In the genomic region with DNA sequence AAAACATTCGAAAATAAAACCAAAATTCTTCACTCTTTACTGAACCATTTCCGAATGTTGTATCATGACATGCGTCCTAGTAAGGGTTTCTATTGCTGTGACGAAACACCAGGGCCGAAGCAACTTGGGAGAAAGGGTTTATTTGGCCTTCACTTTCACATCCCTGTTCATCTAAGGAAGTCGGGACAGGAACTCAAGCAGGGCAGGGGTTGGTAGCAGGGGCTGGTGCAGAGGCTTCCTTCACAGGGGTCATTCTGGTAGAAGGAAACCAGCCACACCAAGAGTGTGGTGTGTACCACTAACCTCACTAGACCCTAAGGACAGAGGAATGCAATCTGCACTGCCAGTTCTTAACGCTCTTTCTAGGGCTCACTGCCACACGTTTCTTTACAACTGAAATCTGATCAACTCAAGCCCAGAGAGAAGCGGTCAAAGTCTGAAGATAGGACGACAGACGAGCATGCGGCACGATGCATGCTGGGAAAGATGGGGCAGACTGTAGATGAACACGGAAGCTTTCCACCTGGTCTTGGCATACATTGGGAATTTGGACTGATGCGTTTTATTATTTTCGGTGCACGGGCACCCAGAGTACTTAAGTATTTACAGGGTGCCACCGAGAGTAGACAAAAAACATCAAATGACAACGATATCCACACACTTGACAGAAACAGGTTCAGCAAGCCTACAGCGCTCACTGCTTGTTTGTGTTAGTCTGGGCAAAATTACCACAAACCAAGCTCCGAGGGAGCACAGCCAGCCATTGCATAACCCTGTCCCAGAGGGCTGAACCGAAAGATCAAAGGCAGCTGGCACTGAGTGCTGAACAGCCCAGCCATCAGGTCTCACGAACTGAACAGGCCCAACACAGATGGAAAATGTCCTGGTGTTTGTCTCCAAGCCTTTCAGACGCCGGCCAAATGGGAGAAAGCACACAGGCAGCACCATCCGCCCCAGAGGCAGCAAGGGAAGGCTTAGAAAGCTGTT, we compare ENCODE assay signal across 9 mouse cellular contexts. TPM values are rescaled to one million over a fixed set of nuclear protein-coding genes. Genes with fewer than 3 reads are reported as not detected.
DNase-seq lines count a peak whose midpoint lies in the region; ATAC-seq and TF ChIP-seq lines count a peak whose summit lies in the region.
"Had no signal": no experiment of that assay in that cellular context is flagged by ENCODE, and none has a peak within 500 bp of the region (broad histone marks: within the 10 kb centered on the region; RNA-seq: fewer than 3 reads in every experiment).

No protein-coding gene starts in this region.

- no peak overlapping the region for H3K4me3 ChIP-seq in hindbrain, postnatal 0 days (ENCODE audit: low read length)
- no peak overlapping the region for H3K4me3 ChIP-seq in hindbrain, embryonic 12.5 days
- no peak overlapping the region for H3K4me3 ChIP-seq in embryonic facial prominence, embryonic 14.5 days (ENCODE audit: low read depth, low read length)
- no peak overlapping the region for H3K4me3 ChIP-seq in kidney, embryonic 16.5 days (ENCODE audit: low read length)
- H3K4me3 ChIP-seq: hindbrain, embryonic 15.5 days had no signal

- no peak overlapping the region for H3K4me2 ChIP-seq in hindbrain, postnatal 0 days (ENCODE audit: low read depth, low read length)
- no peak overlapping the region for H3K4me2 ChIP-seq in hindbrain, embryonic 12.5 days (replicated peaks)
- H3K4me2 ChIP-seq in embryonic facial prominence, embryonic 14.5 days (ENCODE audit: low read depth, low read length) = no peak overlapping the region
- no peak overlapping the region for H3K4me2 ChIP-seq in kidney, embryonic 16.5 days (replicated peaks; ENCODE audit: low read depth, low read length)
- H3K4me2 ChIP-seq: hindbrain, embryonic 15.5 days had no signal

- peak; percentile 34 for DNase-seq in hindbrain, postnatal 0 days (ENCODE audit: low spot score)
- peak; percentile 83 for DNase-seq in NIH3T3 (ENCODE audit: low read depth)
- DNase-seq in embryonic facial prominence, embryonic 14.5 days (ENCODE audit: low spot score) = peak; percentile 75
- DNase-seq in natural killer cell, adult 2 months (ENCODE audit: low spot score in 2 of 2) = no peak
- no peak for DNase-seq in thymus, postnatal 36 days

- ATAC-seq in hindbrain, postnatal 0 days = no peak
- ATAC-seq in hindbrain, embryonic 12.5 days (ENCODE audit: low FRiP score) = no peak
- ATAC-seq in embryonic facial prominence, embryonic 14.5 days (ENCODE audit: low read depth) = peak; percentile 82
- ATAC-seq in kidney, embryonic 16.5 days (ENCODE audit: low FRiP score, low TSS enrichment) = no peak; the same call in 1 of the 2 replicates
- peak; percentile 65 for ATAC-seq in megakaryocyte, adult 5-6 weeks (ENCODE audit: poor library complexity, severe bottlenecking)

- H3K4me1 ChIP-seq in hindbrain, postnatal 0 days (ENCODE audit: insufficient read depth, low read length) = no peaks in the 10 kb centered on the region
- no peaks in the 10 kb centered on the region for H3K4me1 ChIP-seq in hindbrain, embryonic 12.5 days
- 0 out of 2 replicates have a peak, but pooled peaks cover 4% of the 10 kb centered on the region for H3K4me1 ChIP-seq in embryonic facial prominence, embryonic 14.5 days (ENCODE audit: control insufficient read depth, insufficient read depth, low read length)
- no peaks in the 10 kb centered on the region for H3K4me1 ChIP-seq in kidney, embryonic 16.5 days (ENCODE audit: insufficient read depth, low read length)

- H3K27ac ChIP-seq in hindbrain, postnatal 0 days = no peak overlapping the region
- no peak overlapping the region for H3K27ac ChIP-seq in hindbrain, embryonic 12.5 days
- H3K27ac ChIP-seq in embryonic facial prominence, embryonic 14.5 days (replicated peaks; ENCODE audit: low read depth, low read length) = peak overlapping the region; percentile 52; the same call in 1 of the 2 replicates
- 0 out of 2 replicates have a peak overlapping the region, but pooled peaks have one; percentile 9 for H3K27ac ChIP-seq in kidney, embryonic 16.5 days (ENCODE audit: low read length)
- H3K27ac ChIP-seq: hindbrain, embryonic 15.5 days had no signal

- no peaks in the 10 kb centered on the region for H3K36me3 ChIP-seq in hindbrain, postnatal 0 days (ENCODE audit: insufficient read depth, low read length)
- no peaks in the 10 kb centered on the region for H3K36me3 ChIP-seq in hindbrain, embryonic 12.5 days
- peaks cover 7% of the 10 kb centered on the region; the same call in 1 of the 2 replicates for H3K36me3 ChIP-seq in embryonic facial prominence, embryonic 14.5 days (ENCODE audit: control insufficient read depth, insufficient read depth, low read length)
- peaks cover 8% of the 10 kb centered on the region for H3K36me3 ChIP-seq in kidney, embryonic 16.5 days (ENCODE audit: insufficient read depth, low read length)
- H3K36me3 ChIP-seq: hindbrain, embryonic 15.5 days had no signal

- WGBS in hindbrain, postnatal 0 days = 79% methylated on average over 26 of the region's 26 CpGs
- WGBS in hindbrain, embryonic 12.5 days = 81% methylated on average over 26 of the region's 26 CpGs
- 61% methylated on average over 26 of the region's 26 CpGs for WGBS in embryonic facial prominence, embryonic 14.5 days
- 66% methylated on average over 26 of the region's 26 CpGs for WGBS in kidney, embryonic 16.5 days

- no peaks in the 10 kb centered on the region for H3K9me3 ChIP-seq in hindbrain, postnatal 0 days (ENCODE audit: low read length)
- H3K9me3 ChIP-seq in hindbrain, embryonic 12.5 days (replicated peaks) = no peaks in the 10 kb centered on the region; the same call in 1 of the 2 replicates
- 0 out of 2 replicates have a peak, but pooled peaks cover 3% of the 10 kb centered on the region for H3K9me3 ChIP-seq in embryonic facial prominence, embryonic 14.5 days (ENCODE audit: control insufficient read depth, low read length)
- peaks cover 3% of the 10 kb centered on the region for H3K9me3 ChIP-seq in kidney, embryonic 16.5 days (ENCODE audit: low read length)

- no peaks in the 10 kb centered on the region for H3K27me3 ChIP-seq in hindbrain, postnatal 0 days (ENCODE audit: insufficient read depth, low read length)
- H3K27me3 ChIP-seq in hindbrain, embryonic 12.5 days = no peaks in the 10 kb centered on the region
- H3K27me3 ChIP-seq in embryonic facial prominence, embryonic 14.5 days (replicated peaks; ENCODE audit: control insufficient read depth, insufficient read depth, low read length) = no peaks in the 10 kb centered on the region
- H3K27me3 ChIP-seq in kidney, embryonic 16.5 days (ENCODE audit: insufficient read depth, low read length) = no peaks in the 10 kb centered on the region
- H3K27me3 ChIP-seq: hindbrain, embryonic 15.5 days had no signal

- no peak for TF ChIP-seq CTCF in hindbrain, postnatal 0 days (IDR thresholded peaks at IDR 0.05; ENCODE audit: low read depth)

- no peak overlapping the region for H3K9ac ChIP-seq in hindbrain, postnatal 0 days (replicated peaks; ENCODE audit: low read length)
- H3K9ac ChIP-seq in hindbrain, embryonic 12.5 days = no peak overlapping the region
- no peak overlapping the region for H3K9ac ChIP-seq in embryonic facial prominence, embryonic 14.5 days (ENCODE audit: low read depth, low read length)
- 0 out of 2 replicates have a peak overlapping the region, but pooled peaks have one; percentile 2 for H3K9ac ChIP-seq in kidney, embryonic 16.5 days (replicated peaks; ENCODE audit: low read length)
- H3K9ac ChIP-seq: hindbrain, embryonic 15.5 days had no signal

RNA-seq across cellular contexts. Expression of gene Gm10974, which starts 54.7 kb away (rescaled TPM):
- not detected in 2 replicates for total RNA-seq in hindbrain, postnatal 0 days (2014; rRNA removed)
- polyA plus RNA-seq in hindbrain, postnatal 0 days (2015; fragmentation: Nextera tagmentation; extraction: Ambion mirVana) = not detected in 2 replicates
- not detected in 2 replicates for polyA plus RNA-seq in hindbrain, embryonic 12.5 days (2016; fragmentation: Nextera tagmentation; extraction: Ambion mirVana)
- not detected in 2 replicates for polyA plus RNA-seq in embryonic facial prominence, embryonic 14.5 days (2014; fragmentation: Nextera tagmentation; extraction: Ambion mirVana)
- polyA plus RNA-seq in kidney, embryonic 16.5 days (2015; fragmentation: Nextera tagmentation; extraction: Ambion mirVana) = not detected in 2 replicates
- total RNA-seq in megakaryocyte, adult 5-6 weeks (2015) = not detected in 2 replicates
- total RNA-seq in megakaryocyte, adult 5-6 weeks (2017) = not detected in 2 replicates
- polyA plus RNA-seq: hindbrain, embryonic 15.5 days had no signal

Comparison
In these comparisons a context has a peak if more than half of its experiments do, and no peak if none do; other contexts are left out.
1. ATAC-seq: peak in embryonic facial prominence, embryonic 14.5 days (single experiment) and megakaryocyte, adult 5-6 weeks (single experiment); none in hindbrain, postnatal 0 days (single experiment), hindbrain, embryonic 12.5 days (single experiment) and kidney, embryonic 16.5 days (single experiment).
2. DNase-seq: peak in hindbrain, postnatal 0 days (single experiment), NIH3T3 (single experiment) and embryonic facial prominence, embryonic 14.5 days (single experiment); none in natural killer cell, adult 2 months (0 of 2) and thymus, postnatal 36 days (0 of 2).
3. H3K27ac ChIP-seq: peak in embryonic facial prominence, embryonic 14.5 days (single experiment) and kidney, embryonic 16.5 days (single experiment); none in hindbrain, postnatal 0 days (single experiment) and hindbrain, embryonic 12.5 days (single experiment).